Mouse (Mus musculus) neural tube, embryonic 14.5 days (tissue): ENCODE results near the gene Atp5g2. TPM values are rescaled to one million over a fixed set of nuclear protein-coding genes. Genes with fewer than 3 reads are reported as not detected.
A peak's percentile ranks its signal among the peaks of the same experiment; 100 is the strongest.

Experiments
- ATAC-seq: fragments of 200-750 bp; cut with Nextera tagmentation; 2 replicates; pipeline ENCODE4 v1.8.0; 2017; ENCODE audit warnings: low read depth, mild to moderate bottlenecking, moderate TSS enrichment, moderate library complexity
- H3K27ac ChIP-seq: fragments of 300-500 bp; sonication (generic); 2 replicates; pipeline ENCODE4 v1.5.1; 2014; ENCODE audit warnings: low read depth, mild to moderate bottlenecking, control low read depth, low read length, moderate library complexity, mixed read lengths
- H3K27me3 ChIP-seq: fragments of 300-500 bp; sonication (generic); 2 replicates; pipeline ENCODE4 v1.6.1; 2014; ENCODE audit warnings: low read length; ENCODE audit not compliant: control insufficient read depth, insufficient read depth
- H3K36me3 ChIP-seq: fragments of 300-500 bp; sonication (generic); 2 replicates; pipeline ENCODE4 v1.6.1; 2014; ENCODE audit warnings: low read length, mixed read lengths; ENCODE audit not compliant: control insufficient read depth, insufficient read depth
- H3K4me1 ChIP-seq: fragments of 300-500 bp; sonication (generic); 2 replicates; pipeline ENCODE4 v1.6.1; 2014; ENCODE audit warnings: low read length; ENCODE audit not compliant: control insufficient read depth, insufficient read depth
- H3K4me2 ChIP-seq: fragments of 300-500 bp; sonication (generic); 2 replicates; pipeline ENCODE4 v1.6.1; 2014; ENCODE audit warnings: mild to moderate bottlenecking, low read depth, low read length, control low read depth
- H3K4me3 ChIP-seq: fragments of 300-500 bp; sonication (generic); 2 replicates; pipeline ENCODE4 v1.5.1; 2014; ENCODE audit warnings: low read depth, low read length, control low read depth, mixed read lengths
- H3K9ac ChIP-seq: fragments of 300-500 bp; sonication (generic); replicated peaks from 2 replicates; pipeline ENCODE4 v1.6.1; 2014; ENCODE audit warnings: low read depth, mild to moderate bottlenecking, control low read depth, low read length, mixed read lengths
- H3K9me3 ChIP-seq: fragments of 300-500 bp; sonication (generic); 2 replicates; pipeline ENCODE4 v1.6.1; 2016; ENCODE audit warnings: low read length; ENCODE audit not compliant: control insufficient read depth
- WGBS: fragments of 180-500 bp; shearing (Covaris S2); extraction: QIAGEN DNeasy Blood & Tissue Kit; methylation state at CpG from one replicate; pipeline ENCODE4 v1.1.7; 2014; 5-methylcytosine and 5-hydroxymethylcytosine counted together
- polyA plus RNA-seq: library from polyadenylated mRNA; unstranded; fragments of >200 nt; fragmentation: Nextera tagmentation; extraction: Ambion mirVana; gene quantifications from 2 replicates; pipeline ENCODE4 v1.2.1, GENCODE M21; 2014

Atp5g2 gene
- polyA plus RNA-seq, 1 experiment from 2014 or later, result 47.5 TPM

DNA sequence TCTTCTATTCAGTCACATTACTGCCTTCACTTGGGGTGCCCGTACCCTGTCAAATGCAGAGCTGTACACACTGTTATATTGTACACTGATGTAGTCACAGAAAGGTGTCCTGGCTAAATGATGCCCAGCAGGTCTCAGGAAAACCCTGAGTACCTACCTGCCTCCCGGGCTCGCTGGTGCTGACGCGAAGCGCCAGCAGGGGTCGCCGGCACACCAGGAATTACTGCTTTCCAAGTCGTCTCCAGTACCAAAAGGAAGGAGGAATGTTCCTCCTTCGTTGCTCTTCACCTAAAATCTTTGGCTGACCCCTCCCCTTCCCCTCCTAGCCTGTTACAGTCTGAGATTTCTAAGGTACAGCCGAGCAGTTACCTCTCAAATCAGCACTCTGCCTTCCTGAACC, 26.0 kb upstream of the Atp5g2 start:
- Histone ChIP-seq H3K27ac (no peak overlapping the region; the same call in 1 of the 2 replicates), H3K36me3 (no peaks in the 10 kb centered on the region), H3K27me3 (peaks cover 8% of the 10 kb centered on the region; the same call in 1 of the 2 replicates), H3K9ac (no peak overlapping the region), H3K4me2 (no peak overlapping the region), H3K9me3 (no peaks in the 10 kb centered on the region), H3K4me1 (peaks cover 23% of the 10 kb centered on the region; the same call in 1 of the 2 replicates), H3K4me3 (no peak overlapping the region)
- 4% methylated on average over 11 of the region's 11 CpGs for WGBS
- ATAC-seq, result no peak

- WGBS, result 31% methylated on average over 3 of the region's 3 CpGs
- H3K36me3 ChIP-seq, result no peaks in the 10 kb centered on the region
- no peak for ATAC-seq
- no peak overlapping the region for H3K4me3 ChIP-seq
- peaks cover 8% of the 10 kb centered on the region; the same call in 1 of the 2 replicates for H3K27me3 ChIP-seq
- H3K9me3 ChIP-seq, result no peaks in the 10 kb centered on the region
- peaks cover 27% of the 10 kb centered on the region; the same call in 1 of the 2 replicates for H3K4me1 ChIP-seq
- peak overlapping the region; percentile 83; the same call in 1 of the 2 replicates for H3K27ac ChIP-seq
- H3K4me2 ChIP-seq, result no peak overlapping the region
- H3K9ac ChIP-seq, result no peak overlapping the region
These were observed 24.7 kb upstream of the Atp5g2 start for GRCm38 (mm10) chr15:102696899-102697298.

DNA sequence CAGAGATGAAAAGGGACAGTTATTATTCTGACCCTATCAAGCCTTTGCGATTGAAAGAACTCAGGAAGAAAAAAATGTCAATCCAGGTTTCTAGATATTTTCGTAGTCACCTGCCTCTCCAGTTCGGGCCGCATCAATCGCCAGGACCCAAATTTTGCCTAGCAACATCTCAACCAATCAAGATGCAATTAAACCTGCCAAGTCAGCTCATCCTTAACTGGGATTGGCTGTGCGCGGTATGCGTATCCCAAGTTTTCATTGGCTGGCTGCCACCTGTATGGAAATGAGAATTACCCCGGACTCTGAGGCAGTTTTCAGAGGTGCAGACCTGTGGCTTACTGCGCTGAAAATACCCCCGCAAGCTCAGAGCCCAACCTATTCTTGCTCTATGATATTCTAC, 21.4 kb upstream of the Atp5g2 start:
- H3K4me2 ChIP-seq, result peak overlapping the region; percentile 85
- peak overlapping the region; percentile 90 for H3K27ac ChIP-seq
- peaks cover 27% of the 10 kb centered on the region; the same call in 1 of the 2 replicates for H3K4me1 ChIP-seq
- WGBS, result under 1% methylated on average over 11 of the region's 11 CpGs
- peak overlapping the region; percentile 40 for H3K4me3 ChIP-seq
- ATAC-seq, result peak; percentile 56
- peaks cover 12% of the 10 kb centered on the region for H3K27me3 ChIP-seq
- H3K9me3 ChIP-seq, result no peaks in the 10 kb centered on the region
- H3K9ac ChIP-seq, result peak overlapping the region; percentile 63
- H3K36me3 ChIP-seq, result no peaks in the 10 kb centered on the region

- Histone ChIP-seq H3K9me3 (no peaks in the 10 kb centered on the region), H3K27ac (peak overlapping the region; percentile 90), H3K36me3 (no peaks in the 10 kb centered on the region), H3K4me2 (peak overlapping the region; percentile 85), H3K4me1 (peaks cover 27% of the 10 kb centered on the region; the same call in 1 of the 2 replicates), H3K9ac (peak overlapping the region; percentile 63), H3K27me3 (peaks cover 11% of the 10 kb centered on the region), H3K4me3 (peak overlapping the region; percentile 40)
- ATAC-seq, result peak; percentile 70
- WGBS, result under 1% methylated on average over 32 of the region's 32 CpGs
These were observed 20.8 kb upstream of the Atp5g2 start for GRCm38 (mm10) chr15:102692991-102693411.

GRCm38 (mm10) chr15:102692321-102692804, 20.2 kb upstream of the Atp5g2 start:
- H3K4me3 ChIP-seq, result peak overlapping the region; percentile 40
- H3K27me3 ChIP-seq, result peaks cover 8% of the 10 kb centered on the region
- no peaks in the 10 kb centered on the region for H3K36me3 ChIP-seq
- under 1% methylated on average over 26 of the region's 26 CpGs for WGBS
- no peaks in the 10 kb centered on the region for H3K9me3 ChIP-seq
- H3K9ac ChIP-seq, result peak overlapping the region; percentile 63; the same call in 1 of the 2 replicates
- ATAC-seq, result peak; percentile 31
- peak overlapping the region; percentile 90 for H3K27ac ChIP-seq
- peak overlapping the region; percentile 85 for H3K4me2 ChIP-seq
- peaks cover 27% of the 10 kb centered on the region; the same call in 1 of the 2 replicates for H3K4me1 ChIP-seq

DNA sequence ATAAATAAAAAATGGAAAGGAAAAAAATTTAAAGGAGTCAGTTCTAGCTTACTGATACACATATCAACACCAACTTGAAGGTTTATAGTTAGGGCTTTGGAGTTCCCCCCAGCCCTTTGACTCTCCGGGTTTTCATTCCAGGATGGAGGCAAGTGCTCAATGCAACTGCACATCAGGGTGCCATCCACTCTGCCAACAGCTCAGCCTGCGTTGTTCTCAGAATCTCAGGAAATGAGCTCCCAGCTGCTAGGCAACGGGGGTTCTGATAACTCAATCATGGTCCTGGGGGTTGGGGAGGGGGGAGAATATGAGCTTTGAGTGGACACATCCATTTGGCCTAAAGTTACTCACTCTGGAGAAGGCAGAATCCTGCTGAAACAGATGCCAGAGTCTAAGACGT, 13.6 kb upstream of the Atp5g2 start:
- Histone ChIP-seq H3K4me3 (no peak overlapping the region), H3K4me1 (0 out of 2 replicates have a peak, but pooled peaks cover 9% of the 10 kb centered on the region), H3K9ac (no peak overlapping the region), H3K27me3 (peaks cover 4% of the 10 kb centered on the region; the same call in 1 of the 2 replicates), H3K4me2 (no peak overlapping the region), H3K9me3 (no peaks in the 10 kb centered on the region), H3K27ac (no peak overlapping the region), H3K36me3 (no peaks in the 10 kb centered on the region)
- 8% methylated on average over 4 of the region's 4 CpGs for WGBS
- ATAC-seq, result peak; percentile 24; the same call in 1 of the 2 replicates

DNA sequence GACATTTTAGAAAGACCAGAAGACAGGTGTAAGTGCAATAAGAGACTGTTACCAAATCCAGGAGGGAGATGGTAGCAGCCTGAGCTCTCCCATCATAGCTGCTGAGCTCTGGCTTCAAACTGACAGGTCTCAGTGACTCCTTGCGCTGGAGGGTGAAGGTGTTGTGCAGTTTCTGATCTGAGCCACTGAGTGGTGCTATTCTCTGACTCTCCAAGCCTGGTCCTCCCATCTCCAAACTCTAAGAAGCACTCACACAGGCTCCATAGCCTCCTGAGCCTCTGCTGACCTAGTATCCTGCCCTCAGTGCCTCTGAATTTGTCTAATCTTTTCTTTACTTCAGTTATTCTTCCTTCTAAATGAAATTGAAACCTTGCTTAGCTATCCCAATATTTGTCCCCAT, 11.5 kb upstream of the Atp5g2 start:
- Histone ChIP-seq H3K36me3 (no peaks in the 10 kb centered on the region), H3K9me3 (no peaks in the 10 kb centered on the region), H3K9ac (no peak overlapping the region), H3K4me2 (no peak overlapping the region), H3K4me1 (0 out of 2 replicates have a peak, but pooled peaks cover 9% of the 10 kb centered on the region), H3K27me3 (no peaks in the 10 kb centered on the region; the same call in 1 of the 2 replicates), H3K27ac (no peak overlapping the region), H3K4me3 (no peak overlapping the region)
- WGBS, result 15% methylated on average over 1 of the region's 1 CpGs
- no peak for ATAC-seq

DNA sequence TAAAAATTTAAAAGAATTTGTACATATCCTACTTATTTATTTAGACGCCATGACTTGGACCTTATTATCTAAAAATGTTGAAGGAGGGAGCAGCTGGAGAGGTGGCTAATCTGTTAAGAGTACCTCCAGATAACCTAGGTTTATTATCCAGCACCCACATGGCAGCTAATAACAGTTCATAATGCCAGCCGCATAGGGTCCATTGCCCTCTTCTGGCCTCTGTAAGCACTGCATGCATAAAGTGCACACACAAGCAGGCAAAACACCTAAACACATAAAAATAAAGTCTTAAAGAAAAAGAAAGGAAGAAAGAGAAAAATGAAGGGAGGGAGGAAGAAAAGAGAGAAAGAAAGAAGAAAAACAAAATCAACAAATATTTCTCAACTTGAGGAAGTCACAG, 4.2 kb upstream of the Atp5g2 start:
- no peaks in the 10 kb centered on the region for H3K36me3 ChIP-seq
- no peak for ATAC-seq
- H3K4me2 ChIP-seq, result no peak overlapping the region
- H3K9me3 ChIP-seq, result no peaks in the 10 kb centered on the region
- no peaks in the 10 kb centered on the region for H3K27me3 ChIP-seq
- H3K4me3 ChIP-seq, result no peak overlapping the region
- no peak overlapping the region for H3K9ac ChIP-seq
- WGBS, result 94% methylated on average over 2 of the region's 2 CpGs
- no peak overlapping the region for H3K27ac ChIP-seq
- peaks cover 16% of the 10 kb centered on the region for H3K4me1 ChIP-seq

GRCm38 (mm10) chr15:102673548-102673947, 1.4 kb upstream of the Atp5g2 start:
- H3K9me3 ChIP-seq, result no peaks in the 10 kb centered on the region
- peak overlapping the region; percentile 62 for H3K27ac ChIP-seq
- no peaks in the 10 kb centered on the region for H3K27me3 ChIP-seq
- H3K4me1 ChIP-seq, result peaks cover 21% of the 10 kb centered on the region
- peak overlapping the region; percentile 71 for H3K4me2 ChIP-seq
- peak overlapping the region; percentile 7; the same call in 1 of the 2 replicates for H3K4me3 ChIP-seq
- WGBS, result 2% methylated on average over 10 of the region's 10 CpGs
- H3K9ac ChIP-seq, result no peak overlapping the region
- no peaks in the 10 kb centered on the region for H3K36me3 ChIP-seq
- peak; percentile 25; the same call in 1 of the 2 replicates for ATAC-seq
